Mouse (Mus musculus) gonadal fat pad, adult 2 months (tissue): ENCODE measurements around the gene Rbm38. TPM values are rescaled to one million over a fixed set of nuclear protein-coding genes. Genes with fewer than 3 reads are reported as not detected.

Experiments used
- DNase-seq: peaks from one replicate; pipeline ENCODE4 v3.0.0-alpha.2; 2012; ENCODE audit warnings: low read depth
- polyA plus RNA-seq: library from polyadenylated mRNA; depleted of rRNA; stranded (reverse); fragments of >200 nt; gene quantifications from 2 replicates; pipeline ENCODE4 v1.2.3, GENCODE M21; 2012

Gene Rbm38
- polyA plus RNA-seq, 1 experiment = 56.0 TPM

DNA sequence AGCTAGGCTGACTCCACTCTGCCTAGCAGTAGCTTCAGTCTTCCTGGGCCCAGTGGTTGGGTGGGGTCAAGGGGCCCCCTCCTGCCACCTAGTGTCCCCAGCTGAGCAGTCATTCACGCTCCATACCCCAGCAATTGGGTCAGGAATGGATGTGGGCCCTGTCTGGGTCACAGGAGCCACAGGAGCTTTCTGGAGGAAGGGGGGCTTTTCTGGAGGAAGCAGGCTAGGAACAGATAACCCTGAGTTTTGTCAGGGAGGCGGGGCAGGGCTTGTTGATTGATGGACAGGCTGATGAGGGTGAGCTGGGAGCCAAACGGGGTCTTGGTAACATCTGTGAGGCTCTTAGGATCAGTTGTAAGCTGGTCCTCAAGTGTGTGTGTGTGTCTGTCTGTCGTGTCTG, 16.3 kb downstream of the Rbm38 start:
- DNase-seq = no peak

DNA sequence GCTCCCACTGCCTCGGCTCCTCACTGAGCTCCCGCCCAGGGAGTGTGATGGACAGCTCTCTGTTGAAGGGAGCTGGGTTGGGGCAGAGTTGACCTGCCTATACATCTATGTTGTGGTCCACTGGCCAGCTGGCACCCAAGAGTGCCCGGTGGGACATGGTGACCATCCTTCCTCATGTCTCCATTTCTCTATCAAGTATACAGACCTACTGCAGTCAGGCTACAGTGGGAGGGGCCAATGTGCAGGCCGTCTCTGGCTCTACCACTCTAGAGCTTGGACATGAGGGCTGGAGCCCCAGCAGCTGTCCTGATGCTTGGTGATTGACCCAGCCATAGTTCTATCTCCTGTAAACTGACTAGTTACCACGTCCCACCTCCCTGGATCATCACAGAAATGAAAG, 17.0 kb downstream of the Rbm38 start:
- no peak for DNase-seq

DNA sequence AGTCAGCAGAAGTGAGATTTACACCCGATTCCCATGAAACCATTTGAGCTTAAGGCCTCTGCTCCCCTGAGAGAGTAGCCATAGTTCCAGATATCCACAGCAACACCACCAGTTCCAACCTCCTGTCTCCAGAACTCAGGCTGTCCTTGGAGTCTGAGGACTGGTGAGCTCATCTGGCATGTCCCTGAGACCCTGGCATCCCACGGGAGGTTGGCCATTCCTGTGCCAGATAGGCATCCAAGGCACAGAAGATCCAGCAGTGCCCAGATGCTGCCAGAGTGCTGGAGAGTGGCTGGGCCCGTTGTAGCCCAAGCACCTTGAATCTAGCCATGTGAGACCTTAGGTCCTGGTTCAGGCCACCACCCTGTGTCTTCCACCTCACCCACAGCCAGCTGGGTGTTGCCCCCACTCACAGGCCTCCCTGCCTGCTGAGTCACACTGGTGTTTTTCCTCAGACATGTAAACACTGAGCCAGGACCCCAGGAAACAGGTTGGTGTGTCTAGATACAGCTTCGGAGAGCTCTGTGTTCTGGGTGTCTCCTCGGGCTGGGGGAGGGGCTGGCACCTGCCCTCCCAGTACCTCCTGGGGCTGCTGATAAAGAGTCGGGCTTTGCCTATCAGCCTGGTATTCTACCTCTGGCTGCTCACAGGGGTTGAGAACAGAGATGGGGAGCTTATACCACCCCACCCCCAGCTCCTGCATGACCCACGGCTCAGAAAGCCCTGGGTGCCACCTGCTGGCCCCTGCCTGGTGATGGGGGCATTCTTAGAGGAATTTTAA, 17.7 kb downstream of the Rbm38 start:
- no peak for DNase-seq

DNA sequence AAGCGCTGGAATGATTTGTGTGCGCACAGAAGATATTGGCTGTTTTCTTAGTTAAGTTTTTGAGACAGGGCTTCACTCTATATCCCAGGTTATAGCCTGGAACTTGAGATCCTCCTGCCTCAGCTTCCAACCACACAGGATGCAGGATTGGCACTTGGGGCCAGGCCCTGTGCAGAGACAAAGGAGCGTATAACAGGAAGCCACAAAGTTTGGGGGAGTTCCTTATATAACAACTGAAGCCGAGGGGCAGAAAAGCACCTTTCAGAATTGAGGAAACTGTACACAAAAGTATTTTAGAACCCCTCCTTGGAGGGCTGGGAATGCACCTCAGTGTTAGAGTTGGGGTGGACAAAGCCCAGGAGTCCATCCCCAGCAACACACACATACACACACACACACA, 18.7 kb downstream of the Rbm38 start:
- no peak for DNase-seq

DNA sequence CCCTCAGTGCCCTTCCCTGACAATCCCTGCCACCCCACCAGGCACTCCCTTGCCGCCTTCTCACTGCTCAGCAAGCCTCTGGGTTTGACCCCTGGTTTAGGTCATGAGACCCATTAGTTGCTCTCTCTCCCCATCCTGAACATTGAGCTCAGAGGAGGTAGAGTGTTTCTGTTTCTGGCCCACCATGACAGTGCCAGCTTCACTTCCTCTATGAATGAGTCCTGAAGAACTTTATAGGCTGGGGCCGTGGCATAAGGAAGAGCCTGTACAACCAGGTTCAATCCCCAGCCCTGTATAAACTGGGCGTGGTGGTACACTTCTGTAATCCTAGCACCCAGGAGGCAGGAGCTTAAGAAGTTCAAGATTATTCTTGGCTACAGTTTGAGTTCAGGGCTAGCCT, 20.5 kb downstream of the Rbm38 start:
- no peak for DNase-seq

DNA sequence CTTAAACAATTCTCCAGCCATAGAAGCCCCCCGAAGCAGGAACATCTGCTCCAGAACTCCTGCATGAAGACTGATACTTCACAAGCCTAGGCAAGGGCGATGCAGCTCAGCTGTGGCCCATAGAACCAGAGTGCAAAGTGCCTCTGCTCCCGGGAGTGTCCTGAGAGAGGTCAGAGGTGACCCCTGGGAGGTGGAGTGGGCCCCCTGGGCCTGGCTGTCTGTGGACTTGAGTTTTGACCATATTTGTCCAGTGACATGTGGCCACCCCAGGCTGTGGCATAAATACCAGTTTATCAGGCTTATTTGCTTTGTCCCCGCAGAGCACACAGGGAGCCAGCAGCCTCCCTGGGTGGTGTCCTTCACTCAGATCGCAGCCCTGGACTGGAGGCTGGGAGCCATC, 20.9 kb downstream of the Rbm38 start:
- no peak for DNase-seq

DNA sequence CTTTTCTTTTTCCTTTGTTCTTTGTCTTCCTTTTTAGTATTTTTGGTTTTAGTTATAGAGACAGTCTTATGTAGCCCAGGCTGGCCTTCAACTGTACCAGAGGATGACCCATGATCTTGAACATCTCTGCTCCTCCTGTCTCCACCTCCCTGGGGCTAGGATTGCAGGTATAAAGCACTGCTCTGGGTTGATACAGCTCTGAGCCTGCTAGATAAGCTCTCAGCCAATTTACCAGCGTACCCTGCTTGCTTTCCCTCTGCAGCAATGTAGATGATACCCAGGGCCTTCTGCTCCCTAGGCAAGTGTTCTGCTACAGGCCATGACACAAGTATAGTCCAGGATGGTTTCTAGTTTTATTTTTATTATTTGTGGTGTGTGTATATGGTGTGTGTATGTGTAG, 21.6 kb downstream of the Rbm38 start:
- no peak for DNase-seq

DNA sequence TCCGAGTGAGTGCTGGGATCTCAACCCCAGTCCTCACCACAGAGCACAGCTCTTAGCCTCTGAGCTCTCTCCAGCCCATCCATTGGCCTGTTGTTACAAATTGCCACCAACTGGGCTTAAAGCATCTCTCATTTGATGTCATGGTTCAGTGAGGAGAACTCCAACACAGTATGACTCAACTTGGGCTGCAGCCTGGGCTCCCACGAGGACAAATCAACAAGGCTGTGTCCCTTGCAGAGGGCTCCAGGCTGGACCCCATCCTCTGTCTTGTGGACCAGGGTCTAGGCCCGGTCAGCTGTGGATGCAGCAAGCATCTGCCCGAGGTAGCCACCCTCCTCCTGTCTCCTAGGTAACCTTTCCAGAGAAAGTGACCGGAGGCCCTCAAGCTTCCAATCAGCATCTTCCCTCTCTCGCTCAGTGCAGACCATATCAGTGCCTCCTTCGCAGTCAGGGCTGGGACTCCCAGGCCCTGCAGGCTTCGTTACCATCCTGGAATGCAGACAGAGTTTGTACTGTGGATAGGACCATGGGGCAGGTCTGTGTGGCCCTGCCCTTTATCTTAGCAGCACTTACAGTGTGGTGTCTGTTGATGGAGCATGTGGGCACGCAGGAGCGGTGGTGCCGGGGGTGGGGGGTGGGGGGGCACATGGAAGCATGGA, 22.3 kb downstream of the Rbm38 start:
- no peak for DNase-seq

DNA sequence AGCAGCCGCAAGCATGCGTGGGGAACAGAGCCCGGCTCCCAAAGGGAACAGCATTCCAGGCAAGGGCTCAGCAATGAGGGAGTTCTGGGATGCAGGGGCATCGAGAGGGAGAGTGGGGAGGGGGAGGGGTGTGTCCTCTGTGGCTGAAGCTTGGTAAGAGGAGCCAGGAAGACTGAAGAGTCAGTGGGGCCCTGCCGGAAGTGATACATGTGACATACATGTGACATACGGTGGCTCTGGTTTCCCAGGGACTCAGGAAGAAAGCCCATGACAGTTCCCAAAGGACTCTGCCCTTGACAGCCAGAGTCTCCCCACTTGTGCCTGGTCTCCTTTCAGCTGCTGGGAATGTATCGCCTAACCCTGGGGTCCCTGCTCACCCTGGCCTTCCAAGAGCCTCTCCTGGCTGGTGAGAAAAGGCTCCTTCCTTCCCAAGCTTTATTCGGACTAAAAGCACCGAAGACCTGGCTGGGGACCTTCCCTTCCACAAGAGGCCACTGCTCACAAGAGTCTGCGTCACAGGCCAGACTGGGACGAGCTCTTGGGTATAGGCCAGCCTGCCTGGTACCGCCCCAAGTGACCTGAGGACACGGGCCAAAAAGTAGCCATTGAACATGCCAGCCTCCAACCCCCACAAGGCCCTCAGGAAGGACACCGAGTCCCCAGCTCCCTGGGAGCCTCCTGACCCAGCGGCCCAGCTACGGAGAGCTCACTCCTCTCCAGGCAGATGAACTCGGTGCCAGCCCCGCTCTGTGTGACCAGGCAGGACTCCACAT, 24.1 kb downstream of the Rbm38 start:
- DNase-seq = no peak

DNA sequence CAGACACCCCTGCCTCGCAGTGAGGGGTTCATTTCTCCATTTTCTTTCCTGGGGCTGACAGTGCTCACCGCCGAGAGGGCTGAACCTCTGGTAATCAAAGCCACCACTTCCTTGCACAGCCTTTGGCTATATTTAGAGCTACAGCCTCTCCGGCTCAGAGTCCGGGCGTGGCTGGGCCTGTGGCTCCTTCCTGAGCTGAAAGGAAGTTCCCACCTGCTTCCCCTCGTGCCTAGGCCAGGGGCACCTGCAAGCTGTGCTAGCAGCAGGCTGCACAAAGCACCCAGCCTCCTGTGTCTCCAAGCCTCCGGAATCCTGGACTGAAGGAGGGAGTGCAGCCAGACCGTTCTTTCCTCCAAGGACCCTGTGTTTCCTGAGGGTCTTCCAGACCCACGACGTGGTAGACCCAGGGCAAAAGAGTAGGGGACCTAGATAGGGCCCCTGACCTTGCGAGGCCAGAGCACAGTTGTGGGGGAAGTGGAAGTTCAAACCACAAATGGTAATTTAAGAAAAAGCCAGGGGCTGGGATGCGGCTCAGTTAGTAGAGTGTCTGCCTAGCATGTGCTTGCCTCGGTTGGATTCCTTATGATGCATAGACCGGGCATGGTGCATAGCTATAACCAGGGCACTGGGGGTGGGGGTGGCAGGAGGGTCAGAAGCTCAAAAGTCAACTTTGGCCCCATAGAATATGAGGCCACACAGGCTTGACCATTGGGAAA, 26.4 kb downstream of the Rbm38 start:
- DNase-seq = no peak

DNA sequence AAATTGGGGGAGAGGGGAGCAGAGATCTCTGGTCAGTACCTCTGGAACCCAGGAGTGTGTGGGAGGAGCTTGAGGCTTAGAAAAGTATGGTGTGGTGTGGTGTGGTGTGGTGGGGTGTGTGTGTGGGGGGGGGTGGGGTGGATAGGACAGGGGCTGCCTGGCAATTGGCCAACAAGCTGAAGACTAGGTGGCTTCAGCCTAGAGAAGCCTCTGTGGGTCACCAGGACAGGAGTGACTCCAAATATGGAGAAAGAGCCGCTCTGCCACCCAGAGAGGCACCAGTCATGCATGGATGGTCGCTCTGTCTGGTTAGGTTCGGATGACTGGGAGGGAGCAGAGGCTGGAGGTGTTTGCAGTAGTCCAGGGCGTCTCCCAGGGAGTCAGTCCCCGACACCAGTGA, 27.2 kb downstream of the Rbm38 start:
- no peak for DNase-seq

DNA sequence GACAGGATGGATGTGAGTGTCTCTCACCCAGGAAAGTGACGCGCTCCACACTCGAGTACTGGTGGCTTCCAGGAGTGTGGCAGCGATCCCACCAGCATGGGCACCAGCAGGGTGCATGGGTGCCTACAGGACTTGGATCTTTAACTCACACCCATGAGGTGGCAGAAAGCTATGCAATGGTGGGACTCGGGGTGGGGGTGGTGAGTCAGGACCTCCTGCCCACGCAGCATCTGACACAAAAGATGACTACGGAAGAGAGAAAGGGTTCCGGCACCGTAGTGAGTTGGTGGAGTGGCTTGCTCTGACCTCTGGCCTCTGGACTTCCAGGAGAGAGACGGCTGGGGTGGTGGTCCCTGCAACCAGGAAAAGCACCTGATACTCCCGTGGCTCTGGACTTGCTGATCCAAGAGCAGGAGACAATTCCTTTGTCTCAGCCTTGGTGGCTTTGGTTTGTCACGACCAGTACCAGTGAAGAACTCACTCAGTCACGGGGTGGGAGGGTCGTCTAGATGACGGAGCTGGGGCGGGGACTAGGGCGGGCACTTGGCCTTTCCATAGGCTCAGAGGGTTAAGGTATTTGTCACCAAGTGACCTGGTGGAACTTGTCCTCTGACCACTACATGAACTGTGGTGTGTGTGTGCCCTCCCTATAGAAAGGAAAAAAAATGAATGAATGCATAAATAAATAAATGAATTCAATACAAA, 27.9 kb downstream of the Rbm38 start:
- DNase-seq = no peak

DNA sequence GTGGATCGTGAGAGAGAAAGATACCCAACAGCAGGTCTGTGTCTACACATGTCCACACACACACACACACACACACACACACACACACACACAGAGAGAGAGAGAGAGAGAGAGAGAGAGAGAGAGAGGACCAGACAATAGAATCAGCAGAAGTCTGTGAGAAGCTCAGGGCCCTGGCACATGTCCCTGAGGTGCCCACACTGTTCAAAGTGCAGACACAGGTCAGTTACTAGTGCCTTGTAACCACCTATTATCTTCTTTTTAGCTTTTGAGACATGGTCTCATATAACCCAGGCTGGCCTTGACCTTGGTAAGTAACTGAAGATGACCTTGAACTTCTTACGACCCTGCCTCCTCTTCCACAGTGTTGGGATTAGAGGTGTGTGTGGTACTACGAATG, 28.9 kb downstream of the Rbm38 start:
- no peak for DNase-seq

DNA sequence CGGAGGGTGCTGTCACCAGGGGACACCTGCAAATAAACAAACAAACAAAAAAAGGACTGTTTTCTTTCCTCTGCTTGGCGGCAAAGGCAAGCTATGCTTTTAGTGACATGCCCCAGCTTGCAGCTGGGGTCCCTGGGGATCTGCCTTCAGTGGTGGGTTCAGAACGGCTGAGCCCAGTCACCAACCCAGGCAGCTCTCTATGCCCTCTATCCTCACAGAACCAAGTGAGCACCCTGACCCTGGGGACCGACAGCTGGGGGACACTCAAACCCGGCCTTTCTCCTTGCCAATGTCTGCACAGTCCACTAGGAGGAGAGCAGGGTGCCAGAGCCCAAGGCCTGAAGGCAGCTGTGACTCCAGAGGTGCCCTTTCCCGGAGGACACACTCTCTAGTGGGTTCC, 29.5 kb downstream of the Rbm38 start:
- no peak for DNase-seq

DNA sequence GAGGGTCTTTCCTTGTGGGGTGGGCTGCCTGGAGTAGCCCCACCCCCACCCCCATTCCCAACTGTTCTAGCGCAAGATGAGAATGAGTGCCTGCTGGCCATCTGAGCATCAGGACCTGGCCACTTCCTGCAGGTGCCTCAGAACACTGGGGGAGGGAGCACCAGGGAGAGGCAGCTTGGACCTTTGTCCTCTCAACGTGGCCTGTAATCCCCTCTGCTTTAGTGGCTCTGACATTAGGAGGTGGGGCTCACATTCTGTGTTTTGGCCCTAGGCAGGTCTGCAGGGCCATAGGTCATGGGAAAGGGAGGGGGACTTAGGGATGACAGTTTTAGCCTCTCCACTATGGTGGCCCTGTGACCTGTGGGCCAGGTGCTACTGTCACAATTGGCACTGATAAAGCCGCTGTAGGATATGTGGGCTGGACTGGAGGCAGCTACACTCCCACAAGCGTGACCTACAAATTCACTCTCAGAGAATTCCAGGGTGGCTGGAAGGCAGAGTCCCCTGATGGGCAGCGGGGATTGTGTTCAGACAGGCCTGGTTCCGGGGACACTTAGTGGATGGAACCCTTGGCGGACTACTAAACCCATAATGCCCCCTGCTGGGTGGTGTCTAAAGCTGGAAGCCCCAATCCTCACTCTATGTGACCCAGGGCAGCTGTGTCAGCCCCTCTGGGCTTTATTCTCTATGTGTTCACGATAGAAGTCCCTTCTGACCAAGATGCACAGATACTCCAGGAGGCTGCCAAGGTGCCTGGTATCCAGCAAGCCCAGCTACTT, 30.5 kb downstream of the Rbm38 start:
- DNase-seq = no peak

DNA sequence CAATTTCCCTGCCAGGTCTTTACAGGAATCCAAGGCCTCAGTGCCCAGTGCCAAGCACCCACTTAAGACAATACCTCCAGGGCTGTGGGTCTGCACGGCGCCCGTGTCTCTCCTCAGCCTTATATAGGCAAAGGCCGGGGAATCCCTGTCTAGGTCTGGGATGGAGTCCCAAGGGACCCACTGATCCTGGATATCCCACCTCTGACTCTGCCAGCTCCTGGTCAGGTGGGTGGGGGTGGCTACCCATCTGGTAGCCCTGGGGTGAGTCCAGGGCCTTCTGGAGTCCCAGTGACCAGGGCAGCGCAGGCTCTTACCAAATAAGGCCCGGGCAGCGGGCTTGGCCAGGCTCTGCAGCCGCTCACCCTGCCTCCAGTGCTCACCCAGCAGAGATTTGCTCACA, 32.6 kb downstream of the Rbm38 start:
- DNase-seq = no peak

DNA sequence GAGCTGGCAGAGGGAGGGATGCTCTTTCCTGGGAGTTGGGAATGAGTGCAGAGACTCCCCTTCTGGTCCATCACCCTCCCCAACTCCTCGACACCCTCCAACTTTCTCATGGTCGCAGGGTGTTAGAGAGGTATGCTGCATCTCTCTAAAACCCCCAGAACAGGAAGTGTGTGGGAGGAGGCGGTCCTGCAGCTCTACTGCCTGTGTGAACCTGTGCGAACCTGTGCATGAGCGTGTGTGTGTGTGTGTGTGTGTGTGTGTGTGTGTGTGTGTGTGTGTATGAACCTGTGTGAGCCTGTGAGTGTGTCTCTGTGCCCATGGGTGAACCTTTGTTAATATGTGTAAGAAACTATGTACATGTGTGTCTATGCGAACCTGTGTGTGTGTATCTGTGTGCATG, 33.5 kb downstream of the Rbm38 start:
- no peak for DNase-seq

DNA sequence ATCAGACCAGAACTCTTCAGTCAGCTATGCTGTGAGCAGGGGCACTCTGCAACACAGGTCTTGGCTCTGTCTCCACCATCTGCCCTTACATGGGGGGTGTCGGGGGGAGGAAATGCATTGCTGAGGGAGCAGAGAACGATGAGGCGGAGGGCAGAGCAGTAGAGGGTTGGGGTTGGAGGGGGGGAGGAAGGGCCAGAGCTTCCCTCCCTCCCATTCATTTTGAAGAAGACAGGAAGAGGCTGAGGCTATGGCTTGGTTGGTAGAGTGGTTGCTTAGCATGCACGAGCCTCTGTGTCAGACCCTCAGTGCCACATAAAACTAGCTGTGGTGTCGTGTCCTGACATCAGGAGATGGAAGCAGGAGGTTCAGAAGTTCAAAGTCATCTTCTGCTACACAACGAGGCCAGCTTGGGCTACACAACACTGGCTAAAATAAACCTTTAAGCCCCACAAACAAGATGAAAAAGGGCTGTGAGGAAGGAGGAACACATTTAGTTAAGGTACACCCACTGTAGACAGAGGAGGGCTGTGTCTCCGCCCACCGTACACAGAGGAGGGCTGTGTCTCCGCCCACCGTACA, 36.1 kb downstream of the Rbm38 start:
- DNase-seq = no peak

DNA sequence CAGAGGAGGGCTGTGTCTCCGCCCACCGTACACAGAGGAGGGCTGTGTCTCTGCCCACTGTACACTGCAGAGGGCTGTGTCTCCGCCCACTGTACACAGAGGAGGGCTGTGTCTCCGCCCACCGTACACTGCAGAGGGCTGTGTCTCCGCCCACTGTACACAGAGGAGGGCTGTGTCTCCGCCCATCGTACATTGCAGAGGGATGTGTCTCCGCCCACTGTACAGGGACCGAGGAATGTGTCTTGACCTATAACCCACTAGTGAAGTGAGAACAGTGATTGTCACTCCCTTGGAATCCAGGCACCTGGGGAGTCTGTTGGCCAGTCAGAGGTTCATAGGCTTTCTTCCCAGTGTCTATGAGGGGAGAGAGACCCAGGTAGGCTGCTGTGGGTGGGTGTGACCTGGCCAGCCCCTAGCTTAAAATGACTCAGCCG, 36.6 kb downstream of the Rbm38 start:
- no peak for DNase-seq

DNA sequence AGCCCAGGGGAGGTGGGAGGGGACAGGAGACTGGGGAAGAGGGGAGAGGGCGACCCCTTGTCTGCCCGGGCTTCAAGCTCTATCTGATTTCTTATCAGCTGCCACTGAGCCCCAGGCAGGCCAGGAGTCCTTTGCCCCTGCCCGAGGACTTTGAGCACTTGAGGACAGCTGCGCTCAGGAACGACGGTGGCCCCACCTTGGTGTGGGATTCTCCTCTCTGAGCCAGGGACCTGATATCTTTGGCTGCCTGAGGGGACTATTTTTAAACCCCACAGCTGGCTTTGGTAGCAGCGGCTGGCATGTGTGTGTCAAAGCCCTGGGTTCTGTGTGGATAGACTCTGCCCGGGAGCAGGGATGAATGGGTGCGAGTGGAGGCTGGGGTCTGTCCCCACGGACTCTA, 37.3 kb downstream of the Rbm38 start:
- no peak for DNase-seq
